Mouse (Mus musculus) midbrain, embryonic 10.5 days (tissue): ENCODE data around the gene Prkaa1. TPM values are rescaled to one million over a fixed set of nuclear protein-coding genes. Genes with fewer than 3 reads are reported as not detected.

Experiments
- DNase-seq: peaks from one replicate; pipeline ENCODE4 v3.0.0-alpha.2; 2017; ENCODE audit warnings: low spot score
- H3K27ac ChIP-seq: fragments of 300-500 bp; sonication (generic); replicated peaks from 2 replicates; pipeline ENCODE4 v1.5.1; 2016; ENCODE audit warnings: mild to moderate bottlenecking
- H3K27me3 ChIP-seq: fragments of 300-500 bp; sonication (generic); 2 replicates; pipeline ENCODE4 v1.6.1; 2016; ENCODE audit warnings: low read depth, mild to moderate bottlenecking; ENCODE audit not compliant: poor library complexity, severe bottlenecking
- H3K36me3 ChIP-seq: fragments of 300-500 bp; sonication (generic); 2 replicates; pipeline ENCODE4 v1.6.1; 2016; ENCODE audit warnings: mild to moderate bottlenecking, moderate library complexity
- H3K4me1 ChIP-seq: fragments of 300-500 bp; sonication (generic); 2 replicates; pipeline ENCODE4 v1.6.1; 2016
- H3K4me3 ChIP-seq: fragments of 300-500 bp; sonication (generic); 2 replicates; pipeline ENCODE4 v1.5.1; 2016; ENCODE audit warnings: mild to moderate bottlenecking, moderate library complexity
- H3K9me3 ChIP-seq: fragments of 300-500 bp; sonication (generic); replicated peaks from 2 replicates; pipeline ENCODE4 v1.6.1; 2016; ENCODE audit warnings: mild to moderate bottlenecking
- WGBS: fragments of 180-500 bp; shearing (Covaris S2); methylation state at CpG from one replicate; pipeline ENCODE4 v1.1.7; 2016; 5-methylcytosine and 5-hydroxymethylcytosine counted together
- polyA plus RNA-seq: library from polyadenylated mRNA; unstranded; fragments of >200 nt; fragmentation: Nextera tagmentation; extraction: Ambion mirVana; gene quantifications from 2 replicates; pipeline ENCODE4 v1.2.1, GENCODE M21; 2016

The Prkaa1 gene
- polyA plus RNA-seq: 13.6 and 14.2 TPM in 2 replicates

DNA sequence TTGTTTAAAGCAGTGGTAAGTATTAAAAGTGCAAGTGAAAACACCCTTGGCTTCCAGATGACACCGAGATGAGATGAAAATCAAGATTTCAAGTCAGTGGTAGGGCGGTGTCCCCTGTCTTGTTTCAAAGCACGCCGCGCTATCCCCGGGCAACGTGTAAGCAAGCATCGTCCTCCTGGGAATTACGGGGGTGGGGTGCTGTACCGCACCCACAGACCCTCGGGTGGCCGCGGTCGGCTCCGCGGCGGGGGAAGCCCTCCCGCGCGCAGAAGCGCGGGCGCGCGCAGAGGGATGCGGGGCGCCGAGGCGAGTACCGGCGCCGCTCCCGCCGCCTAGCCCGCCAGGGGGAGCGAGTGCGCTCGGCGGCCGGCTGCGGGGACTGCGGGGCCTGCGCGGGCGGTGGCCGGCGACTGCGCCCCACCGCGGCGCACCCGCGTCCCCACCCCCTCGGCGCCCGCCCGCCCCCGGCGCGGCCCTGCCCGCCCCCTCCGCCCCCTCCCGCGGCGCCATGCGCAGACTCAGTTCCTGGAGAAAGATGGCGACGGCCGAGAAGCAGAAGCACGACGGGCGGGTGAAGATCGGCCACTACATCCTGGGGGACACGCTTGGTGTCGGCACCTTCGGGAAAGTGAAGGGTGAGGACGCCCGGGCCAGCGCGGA, at the start of gene Prkaa1:
Prkaa1 (plus strand) TSS at position 501 of the 660 bp plus-strand sequence.
- under 1% methylated on average over 74 of the region's 80 CpGs for WGBS
- H3K27me3 ChIP-seq: no peaks in the 10 kb centered on the region
- 0 out of 2 replicates have a peak, but pooled peaks cover 8% of the 10 kb centered on the region for H3K36me3 ChIP-seq
- H3K27ac ChIP-seq: peak within 1 kb of the TSS; percentile 96
- H3K4me3 ChIP-seq: peak within 1 kb of the TSS; percentile 85
- DNase-seq: no peak
- peaks cover 17% of the 10 kb centered on the region for H3K4me1 ChIP-seq
- H3K9me3 ChIP-seq: no peaks in the 10 kb centered on the region

DNA sequence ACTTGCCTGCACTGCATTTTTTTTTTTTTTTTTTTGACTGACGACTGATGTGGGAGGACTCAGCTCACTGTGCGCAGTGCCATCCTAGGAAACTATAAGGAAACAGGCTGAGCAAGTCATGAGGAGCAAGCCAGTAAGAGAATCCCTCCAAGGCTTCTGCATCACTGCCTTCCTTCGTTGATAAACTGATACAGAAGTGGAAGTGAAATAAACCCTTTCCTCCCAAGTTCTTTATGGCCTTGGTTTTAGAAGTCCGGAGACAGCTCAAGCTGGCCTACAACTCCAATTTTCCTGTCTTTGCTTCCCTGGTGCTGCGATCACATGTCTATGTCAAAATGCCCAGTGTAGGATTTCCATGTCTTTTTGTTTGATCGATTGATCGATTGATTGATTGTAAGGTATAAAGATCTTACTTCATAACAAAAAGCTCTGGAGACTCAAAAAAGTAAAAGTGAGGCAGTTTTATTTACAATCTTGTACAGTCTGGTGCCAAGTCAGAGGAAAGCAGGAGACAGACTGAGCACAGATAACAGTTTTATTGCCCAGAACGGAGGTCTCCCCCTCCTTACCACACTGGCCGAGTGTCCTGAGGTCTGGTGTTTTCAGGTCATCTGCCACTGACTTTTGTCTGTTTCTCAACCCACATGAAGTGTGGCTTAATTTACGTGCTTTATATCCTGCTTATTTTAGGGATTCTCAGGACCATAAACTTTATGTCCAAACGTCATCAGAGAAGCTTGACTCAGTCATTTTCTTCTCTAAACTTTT, 47.9 kb upstream of the Prkaa1 start:
- H3K4me1 ChIP-seq: no peaks in the 10 kb centered on the region
- 92% methylated on average over 11 of the region's 11 CpGs for WGBS
- DNase-seq: no peak
- no peak overlapping the region for H3K27ac ChIP-seq
- no peak overlapping the region for H3K4me3 ChIP-seq
- no peaks in the 10 kb centered on the region for H3K9me3 ChIP-seq
- no peaks in the 10 kb centered on the region for H3K36me3 ChIP-seq
- no peaks in the 10 kb centered on the region for H3K27me3 ChIP-seq

DNA sequence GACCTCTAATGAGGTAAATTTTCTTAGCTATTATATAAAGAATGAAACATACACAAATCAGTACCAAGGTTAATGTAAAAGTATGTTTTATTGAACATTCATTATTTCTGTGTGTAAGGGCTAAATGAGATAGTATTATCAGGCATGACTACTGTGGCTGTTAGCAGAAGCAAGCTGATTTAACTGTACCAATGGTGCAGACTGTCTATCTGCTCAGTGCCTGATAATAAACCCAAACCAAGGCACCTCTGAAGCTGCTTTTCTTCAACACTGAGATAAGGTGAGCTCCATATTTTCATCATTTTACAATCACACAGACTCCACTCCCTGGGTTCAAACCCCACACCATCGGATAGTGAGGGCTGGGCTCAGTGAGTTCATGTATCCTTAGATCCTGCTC, 46.3 kb upstream of the Prkaa1 start:
- no peak for DNase-seq
- Histone ChIP-seq H3K36me3 (no peaks in the 10 kb centered on the region), H3K4me1 (no peaks in the 10 kb centered on the region), H3K27ac (no peak overlapping the region), H3K4me3 (no peak overlapping the region), H3K27me3 (no peaks in the 10 kb centered on the region), H3K9me3 (no peaks in the 10 kb centered on the region)
- WGBS: 88% methylated on average over 1 of the region's 1 CpGs

DNA sequence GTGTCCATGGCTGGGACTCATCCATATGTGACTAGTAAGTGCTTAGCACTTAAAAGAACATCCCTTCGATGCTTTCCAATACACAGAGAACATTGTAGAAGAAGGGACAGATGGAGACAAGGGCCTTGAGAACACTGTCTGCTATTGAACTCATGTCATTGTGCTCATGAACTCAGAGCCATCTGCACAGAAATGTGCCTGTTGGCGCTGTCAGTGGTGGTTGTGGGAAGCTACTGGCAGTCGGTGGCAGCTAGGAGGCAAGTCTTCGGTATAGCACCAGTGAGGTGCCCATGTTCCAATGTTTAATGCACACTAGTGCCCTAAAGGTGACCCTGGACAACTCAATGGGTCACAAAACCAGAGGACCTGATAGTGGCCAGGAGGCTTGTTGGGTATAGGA, 41.3 kb upstream of the Prkaa1 start:
- 95% methylated on average over 4 of the region's 4 CpGs for WGBS
- Histone ChIP-seq H3K4me3 (no peak overlapping the region), H3K4me1 (no peaks in the 10 kb centered on the region), H3K36me3 (no peaks in the 10 kb centered on the region), H3K9me3 (no peaks in the 10 kb centered on the region), H3K27me3 (no peaks in the 10 kb centered on the region), H3K27ac (no peak overlapping the region)
- DNase-seq: no peak

DNA sequence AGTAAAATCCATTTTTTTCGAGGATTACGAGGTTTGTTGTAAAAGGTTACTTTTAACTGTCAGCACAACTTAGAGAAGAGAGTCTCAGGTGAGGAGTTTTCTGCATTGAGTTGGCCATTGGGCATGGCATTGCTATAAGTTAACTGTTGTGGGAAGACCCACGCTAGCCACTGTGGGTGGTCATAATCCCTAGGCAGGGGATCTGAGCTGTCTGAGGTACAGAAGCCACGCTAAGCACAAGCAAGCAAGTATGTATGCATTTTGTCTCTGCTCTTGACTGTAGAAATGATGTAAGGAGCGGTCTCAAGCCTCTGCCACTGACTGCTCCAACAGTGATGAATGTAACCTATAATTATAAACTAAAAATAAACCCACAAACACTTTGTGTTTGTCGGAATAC, 37.8 kb upstream of the Prkaa1 start:
- no peak for DNase-seq
- 83% methylated on average over 6 of the region's 6 CpGs for WGBS

GRCm38 (mm10) chr15:5106293-5106692, 37.4 kb upstream of the Prkaa1 start:
- no peak for DNase-seq
- Histone ChIP-seq H3K4me3 (no peak overlapping the region), H3K27me3 (no peaks in the 10 kb centered on the region), H3K27ac (no peak overlapping the region), H3K36me3 (no peaks in the 10 kb centered on the region), H3K9me3 (no peaks in the 10 kb centered on the region), H3K4me1 (no peaks in the 10 kb centered on the region)
- WGBS: 58% methylated on average over 2 of the region's 2 CpGs

More for the DNA sequence above, 37.8 kb upstream of the Prkaa1 start:
- Histone ChIP-seq H3K36me3 (no peaks in the 10 kb centered on the region), H3K4me3 (no peak overlapping the region), H3K27ac (no peak overlapping the region), H3K9me3 (no peaks in the 10 kb centered on the region), H3K4me1 (no peaks in the 10 kb centered on the region), H3K27me3 (no peaks in the 10 kb centered on the region)

GRCm38 (mm10) chr15:5107686-5108654, 35.7 kb upstream of the Prkaa1 start, which contains the start of gene Card6:
Gene Card6, minus strand, starts transcription at chr15:5108539.
- Histone ChIP-seq H3K36me3 (no peaks in the 10 kb centered on the region), H3K4me1 (no peaks in the 10 kb centered on the region), H3K27me3 (no peaks in the 10 kb centered on the region), H3K9me3 (no peaks in the 10 kb centered on the region), H3K4me3 (no peak within 1 kb of the TSS), H3K27ac (no peak within 1 kb of the TSS)
- no peak for DNase-seq
- WGBS: 78% methylated on average over 21 of the region's 21 CpGs

DNA sequence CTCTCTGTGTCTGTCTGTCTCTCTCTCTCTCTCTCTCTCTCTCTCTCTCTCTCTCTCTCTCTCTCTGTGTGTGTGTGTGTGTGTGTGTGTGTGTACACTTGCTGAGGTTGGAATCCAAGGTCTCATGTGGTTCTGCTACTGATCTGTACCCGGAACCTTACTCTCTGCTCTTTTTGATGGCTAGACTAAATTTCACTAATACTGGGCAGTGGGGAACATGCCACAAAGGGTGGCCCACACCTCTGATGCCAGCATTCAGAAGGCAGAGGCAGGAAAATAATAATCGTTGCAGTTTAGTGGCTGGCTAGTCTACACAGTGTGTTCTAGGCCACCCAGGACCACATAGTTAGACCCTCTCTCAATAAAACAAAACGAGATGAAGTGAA, 35.0 kb upstream of the Prkaa1 start:
- Histone ChIP-seq H3K4me3 (no peak overlapping the region), H3K4me1 (no peaks in the 10 kb centered on the region), H3K27me3 (no peaks in the 10 kb centered on the region), H3K27ac (no peak overlapping the region), H3K36me3 (no peaks in the 10 kb centered on the region), H3K9me3 (no peaks in the 10 kb centered on the region)
- DNase-seq: no peak
- WGBS: 84% methylated on average over 3 of the region's 3 CpGs

GRCm38 (mm10) chr15:5112651-5113050, 31.0 kb upstream of the Prkaa1 start:
- DNase-seq: no peak
- Histone ChIP-seq H3K4me3 (no peak overlapping the region), H3K27ac (no peak overlapping the region), H3K36me3 (peaks cover 4% of the 10 kb centered on the region), H3K4me1 (peaks cover 14% of the 10 kb centered on the region), H3K9me3 (no peaks in the 10 kb centered on the region), H3K27me3 (no peaks in the 10 kb centered on the region)
- 90% methylated on average over 3 of the region's 3 CpGs for WGBS

DNA sequence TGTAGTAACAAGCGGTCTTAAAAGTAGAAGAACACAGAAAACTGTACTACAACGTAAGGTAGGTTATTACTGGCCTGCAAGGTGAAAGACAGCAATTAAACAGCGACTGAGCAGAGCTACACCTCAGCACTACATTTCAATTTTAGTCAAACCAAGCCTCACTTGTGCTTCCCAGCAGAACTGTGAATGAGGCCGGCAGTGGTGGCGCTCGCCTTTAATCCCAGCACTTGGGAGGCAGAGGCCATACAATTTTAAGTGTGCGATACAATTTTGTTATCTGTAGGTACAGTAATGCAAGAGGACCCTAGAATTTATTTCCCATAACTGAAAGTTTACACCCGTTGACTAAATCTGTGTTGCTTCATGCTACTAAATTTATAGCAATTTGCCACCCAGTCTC, 28.5 kb upstream of the Prkaa1 start:
- 73% methylated on average over 8 of the region's 8 CpGs for WGBS
- H3K4me1 ChIP-seq: peaks cover 23% of the 10 kb centered on the region
- H3K27ac ChIP-seq: peak overlapping the region; percentile 95
- no peaks in the 10 kb centered on the region for H3K27me3 ChIP-seq
- no peak for DNase-seq
- peak overlapping the region; percentile 86 for H3K4me3 ChIP-seq
- no peaks in the 10 kb centered on the region for H3K9me3 ChIP-seq
- peaks cover 29% of the 10 kb centered on the region for H3K36me3 ChIP-seq

DNA sequence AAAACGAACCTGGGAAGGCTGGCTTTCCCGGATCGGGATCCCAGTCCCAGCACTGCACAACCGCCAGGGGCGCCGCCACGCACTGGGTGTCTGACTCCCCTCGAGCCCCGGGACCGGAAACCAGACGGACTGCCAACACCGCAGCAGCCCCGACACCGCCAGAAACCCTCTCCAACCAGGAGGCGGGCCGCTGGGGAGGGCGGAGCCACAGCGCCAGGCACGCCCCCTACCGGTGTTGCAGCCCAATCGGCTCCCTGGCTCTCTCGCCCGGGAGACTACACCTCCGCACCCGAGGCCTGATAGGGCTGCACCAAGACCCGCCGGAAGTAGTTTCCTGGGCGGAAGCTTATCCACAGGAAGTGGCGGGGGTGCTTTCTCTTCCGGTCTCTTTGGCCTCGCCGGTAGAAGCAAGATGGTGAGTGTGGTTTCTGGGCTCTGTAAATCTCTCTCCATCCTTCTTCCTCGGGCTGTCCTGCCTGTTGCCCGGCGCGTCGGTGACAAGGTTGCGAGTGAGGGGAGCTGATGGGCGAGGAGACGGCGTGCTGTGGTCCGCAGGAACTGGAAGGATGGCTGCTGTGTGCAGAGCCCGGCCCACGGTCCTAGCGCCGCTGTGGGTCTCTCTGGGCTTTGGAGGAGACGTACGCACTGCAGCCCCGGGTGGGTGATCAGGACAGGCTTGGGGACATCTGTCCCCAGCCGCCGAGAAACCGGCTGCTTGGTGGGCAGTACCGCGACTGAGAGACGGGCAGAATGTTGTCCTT, 27.2 kb upstream of the Prkaa1 start, which contains the start of gene Rpl37:
Rpl37 (plus strand) TSS at position 376 of the 761 bp plus-strand sequence.
- Histone ChIP-seq H3K4me1 (peaks cover 23% of the 10 kb centered on the region), H3K4me3 (peak within 1 kb of the TSS; percentile 86), H3K36me3 (peaks cover 42% of the 10 kb centered on the region), H3K9me3 (no peaks in the 10 kb centered on the region), H3K27ac (peak within 1 kb of the TSS; percentile 95), H3K27me3 (no peaks in the 10 kb centered on the region)
- under 1% methylated on average over 55 of the region's 55 CpGs for WGBS
- peak; percentile 99 for DNase-seq
